Mouse (Mus musculus) spleen, adult 12 weeks (tissue): ENCODE data around the gene Gm45716.

Source experiments
- DNase-seq: peaks from one replicate; pipeline ENCODE4 v3.0.0; 2022; ENCODE audit warnings: low spot score

Gm45716 gene

GRCm38 (mm10) chr11:90187441-90187840, at the start of gene Gm45716:
Gene Gm45716 (plus strand): TSS chr11:90187683.
- no peak for DNase-seq

GRCm38 (mm10) chr11:90142393-90142792, 45.1 kb upstream of the Gm45716 start:
- no peak for DNase-seq

GRCm38 (mm10) chr11:90142936-90143335, 44.5 kb upstream of the Gm45716 start:
- no peak for DNase-seq

- DNase-seq, result no peak
Measured at GRCm38 (mm10) chr11:90146086-90146860, 41.2 kb upstream of the Gm45716 start.

GRCm38 (mm10) chr11:90155066-90155465, 32.4 kb upstream of the Gm45716 start:
- DNase-seq, result no peak

GRCm38 (mm10) chr11:90155466-90155865, 32.0 kb upstream of the Gm45716 start:
- DNase-seq, result no peak

GRCm38 (mm10) chr11:90167771-90168170, 19.7 kb upstream of the Gm45716 start:
- no peak for DNase-seq

- no peak for DNase-seq
Measured at GRCm38 (mm10) chr11:90168338-90169065, 19.0 kb upstream of the Gm45716 start.

GRCm38 (mm10) chr11:90169200-90170013, 18.1 kb upstream of the Gm45716 start:
- DNase-seq, result no peak

GRCm38 (mm10) chr11:90170014-90170320, 17.5 kb upstream of the Gm45716 start:
- no peak for DNase-seq

GRCm38 (mm10) chr11:90172331-90172730, 15.2 kb upstream of the Gm45716 start:
- no peak for DNase-seq

- no peak for DNase-seq
Measured at GRCm38 (mm10) chr11:90175634-90176300, 11.7 kb upstream of the Gm45716 start.

- DNase-seq, result no peak
Measured at GRCm38 (mm10) chr11:90177389-90177788, 10.1 kb upstream of the Gm45716 start.

GRCm38 (mm10) chr11:90183361-90183760, 4.1 kb upstream of the Gm45716 start:
- DNase-seq, result no peak

- DNase-seq, result no peak
Measured at GRCm38 (mm10) chr11:90184756-90185155, 2.7 kb upstream of the Gm45716 start.

GRCm38 (mm10) chr11:90190156-90190555, 2.7 kb downstream of the Gm45716 start:
- DNase-seq, result no peak

- no peak for DNase-seq
Measured at GRCm38 (mm10) chr11:90194946-90195345, 7.5 kb downstream of the Gm45716 start.

GRCm38 (mm10) chr11:90195756-90196520, 8.5 kb downstream of the Gm45716 start:
- DNase-seq, result no peak

- DNase-seq, result no peak
Measured at GRCm38 (mm10) chr11:90196521-90197215, 9.2 kb downstream of the Gm45716 start.

GRCm38 (mm10) chr11:90198048-90198447, 10.6 kb downstream of the Gm45716 start:
- DNase-seq, result no peak

- no peak for DNase-seq
Measured at GRCm38 (mm10) chr11:90200826-90201225, 13.3 kb downstream of the Gm45716 start.
